Mouse (Mus musculus): Measurements from ENCODE around the gene Mrps24.

The Mrps24 gene

GRCm38 (mm10) chr11:5715630-5716105 lies at the start of gene Mrps24:
Gene Mrps24 (minus strand): TSS chr11:5715680.
- DNase-seq (ENCODE audit: low spot score in 2 of 2), result no peak

GRCm38 (mm10) chr11:5762633-5762982 lies 47.1 kb upstream of the Mrps24 start:
- DNase-seq (ENCODE audit: low spot score in 2 of 2), result no peak

GRCm38 (mm10) chr11:5761820-5762632 lies 46.5 kb upstream of the Mrps24 start, which contains the start of gene Urgcp:
Gene Urgcp (minus strand): TSS chr11:5762376.
- peak; percentile 90 for DNase-seq (ENCODE audit: low spot score in 2 of 2)

GRCm38 (mm10) chr11:5753755-5754154 lies 38.3 kb upstream of the Mrps24 start:
- DNase-seq (ENCODE audit: low spot score in 2 of 2), result no peak

- no peak for DNase-seq (ENCODE audit: low spot score in 2 of 2)
Measured at GRCm38 (mm10) chr11:5744951-5745350, 29.5 kb upstream of the Mrps24 start.

GRCm38 (mm10) chr11:5742106-5742505 lies 26.6 kb upstream of the Mrps24 start:
- DNase-seq (ENCODE audit: low spot score in 2 of 2), result no peak

GRCm38 (mm10) chr11:5740965-5741627 lies 25.6 kb upstream of the Mrps24 start:
- peak; percentile 64 to 75 for DNase-seq (ENCODE audit: low spot score in 2 of 2)

GRCm38 (mm10) chr11:5740599-5740964 lies 25.1 kb upstream of the Mrps24 start:
- DNase-seq (ENCODE audit: low spot score in 2 of 2), result no peak

- no peak for DNase-seq (ENCODE audit: low spot score in 2 of 2)
Measured at GRCm38 (mm10) chr11:5739846-5740245, 24.4 kb upstream of the Mrps24 start.

GRCm38 (mm10) chr11:5738888-5739632 lies 23.6 kb upstream of the Mrps24 start:
- no peak for DNase-seq (ENCODE audit: low spot score in 2 of 2)

- DNase-seq (ENCODE audit: low spot score in 2 of 2), result no peak
Measured at GRCm38 (mm10) chr11:5737137-5737536, 21.7 kb upstream of the Mrps24 start.

GRCm38 (mm10) chr11:5734323-5734722 lies 18.8 kb upstream of the Mrps24 start:
- no peak for DNase-seq (ENCODE audit: low spot score in 2 of 2)

GRCm38 (mm10) chr11:5732401-5732800 lies 16.9 kb upstream of the Mrps24 start:
- DNase-seq (ENCODE audit: low spot score in 2 of 2), result no peak

GRCm38 (mm10) chr11:5729582-5729981 lies 14.1 kb upstream of the Mrps24 start:
- no peak for DNase-seq (ENCODE audit: low spot score in 2 of 2)

- no peak for DNase-seq (ENCODE audit: low spot score in 2 of 2)
Measured at GRCm38 (mm10) chr11:5718611-5719354, 3.3 kb upstream of the Mrps24 start.

GRCm38 (mm10) chr11:5716938-5717705 lies 1.6 kb upstream of the Mrps24 start:
- DNase-seq (ENCODE audit: low spot score in 2 of 2), result no peak

- DNase-seq (ENCODE audit: low spot score in 2 of 2), result no peak
Measured at GRCm38 (mm10) chr11:5716246-5716645, 766 bp upstream of the Mrps24 start.

GRCm38 (mm10) chr11:5715179-5715578 lies 301 bp downstream of the Mrps24 start:
- no peak for DNase-seq (ENCODE audit: low spot score in 2 of 2)

- DNase-seq (ENCODE audit: low spot score in 2 of 2), result peak; percentile 84 to 85
Measured at GRCm38 (mm10) chr11:5707530-5708353, 7.7 kb downstream of the Mrps24 start.

All from right cerebral cortex, adult 2 months (tissue).